Mouse (Mus musculus): ENCODE measurements around the gene Gm17657.
"Not testable (repeated sequence)": the region's sequence is repeated elsewhere in the genome, so short reads cannot be mapped to it uniquely, and the experiment has no call there.

The Gm17657 gene

GRCm38 (mm10) chr17:29548494-29548893 lies 944 bp downstream of the Gm17657 start:
- no peak for DNase-seq (ENCODE audit: low spot score in 2 of 2)

GRCm38 (mm10) chr17:29545241-29545640 lies 4.2 kb downstream of the Gm17657 start:
- DNase-seq (ENCODE audit: low spot score in 2 of 2), result no peak

- no peak for DNase-seq (ENCODE audit: low spot score in 2 of 2)
Observed at GRCm38 (mm10) chr17:29544064-29544463, 5.4 kb downstream of the Gm17657 start.

- no peak for DNase-seq (ENCODE audit: low spot score in 2 of 2)
Observed at GRCm38 (mm10) chr17:29542831-29543690, 6.4 kb downstream of the Gm17657 start.

GRCm38 (mm10) chr17:29541419-29541818 lies 8.0 kb downstream of the Gm17657 start:
- DNase-seq (ENCODE audit: low spot score in 2 of 2), result peak; percentile 41 to 47

GRCm38 (mm10) chr17:29540426-29540825 lies 9.0 kb downstream of the Gm17657 start:
- no peak for DNase-seq (ENCODE audit: low spot score in 2 of 2)

- no peak for DNase-seq (ENCODE audit: low spot score in 2 of 2)
Observed at GRCm38 (mm10) chr17:29533866-29534265, 15.6 kb downstream of the Gm17657 start.

GRCm38 (mm10) chr17:29531757-29532384 lies 17.6 kb downstream of the Gm17657 start:
- DNase-seq (ENCODE audit: low spot score in 2 of 2), result no peak

- no peak for DNase-seq (ENCODE audit: low spot score in 2 of 2)
Observed at GRCm38 (mm10) chr17:29531278-29531677, 18.2 kb downstream of the Gm17657 start.

GRCm38 (mm10) chr17:29530508-29530907 lies 18.9 kb downstream of the Gm17657 start:
- DNase-seq (ENCODE audit: low spot score in 2 of 2), result no peak

GRCm38 (mm10) chr17:29528568-29529187 lies 20.8 kb downstream of the Gm17657 start:
- peak in 1 of 2 experiments; percentile 33 for DNase-seq (ENCODE audit: low spot score in 2 of 2)

- no peak for DNase-seq (ENCODE audit: low spot score in 2 of 2)
Observed at GRCm38 (mm10) chr17:29525613-29526012, 23.8 kb downstream of the Gm17657 start.

GRCm38 (mm10) chr17:29519731-29520130 lies 29.7 kb downstream of the Gm17657 start:
- no peak for DNase-seq (ENCODE audit: low spot score in 2 of 2)

- DNase-seq (ENCODE audit: low spot score in 2 of 2), result not testable (repeated sequence)
Observed at GRCm38 (mm10) chr17:29518665-29519064, 30.8 kb downstream of the Gm17657 start.

GRCm38 (mm10) chr17:29514435-29514834 lies 35.0 kb downstream of the Gm17657 start:
- peak; percentile 84 to 88 for DNase-seq (ENCODE audit: low spot score in 2 of 2)

- DNase-seq (ENCODE audit: low spot score in 2 of 2), result peak; percentile 45 to 62
Observed at GRCm38 (mm10) chr17:29513044-29513730, 36.3 kb downstream of the Gm17657 start.

- no peak for DNase-seq (ENCODE audit: low spot score in 2 of 2)
Observed at GRCm38 (mm10) chr17:29510691-29511090, 38.7 kb downstream of the Gm17657 start.

- no peak for DNase-seq (ENCODE audit: low spot score in 2 of 2)
Observed at GRCm38 (mm10) chr17:29508927-29509608, 40.4 kb downstream of the Gm17657 start.

- DNase-seq (ENCODE audit: low spot score in 2 of 2), result no peak
Observed at GRCm38 (mm10) chr17:29503700-29504099, 45.7 kb downstream of the Gm17657 start.

- DNase-seq (ENCODE audit: low spot score in 2 of 2), result no peak
Observed at GRCm38 (mm10) chr17:29502669-29503665, 46.5 kb downstream of the Gm17657 start.
